Mouse (Mus musculus) neural tube, embryonic 13.5 days (tissue): ENCODE results near the gene Slc37a1. TPM values are rescaled to one million over a fixed set of nuclear protein-coding genes. Genes with fewer than 3 reads are reported as not detected.

Experiments used
- ATAC-seq: fragments of 200-750 bp; cut with Nextera tagmentation; 2 replicates; pipeline ENCODE4 v1.8.0; 2017; ENCODE audit warnings: low read depth, mild to moderate bottlenecking, moderate TSS enrichment, moderate library complexity
- H3K27ac ChIP-seq: fragments of 300-500 bp; sonication (generic); replicated peaks from 2 replicates; pipeline ENCODE4 v1.5.1; 2015; ENCODE audit warnings: moderate library complexity, mild to moderate bottlenecking, inconsistent platforms
- H3K27me3 ChIP-seq: fragments of 300-500 bp; sonication (generic); 2 replicates; pipeline ENCODE4 v1.6.1; 2015; ENCODE audit warnings: mild to moderate bottlenecking, inconsistent platforms
- H3K36me3 ChIP-seq: fragments of 300-500 bp; sonication (generic); 2 replicates; pipeline ENCODE4 v1.6.1; 2015; ENCODE audit warnings: mild to moderate bottlenecking, inconsistent platforms
- H3K4me1 ChIP-seq: fragments of 300-500 bp; sonication (generic); replicated peaks from 2 replicates; pipeline ENCODE4 v1.6.1; 2015; ENCODE audit warnings: inconsistent platforms
- H3K4me2 ChIP-seq: fragments of 300-500 bp; sonication (generic); 2 replicates; pipeline ENCODE4 v1.6.1; 2015; ENCODE audit warnings: inconsistent platforms, mild to moderate bottlenecking, moderate library complexity
- H3K4me3 ChIP-seq: fragments of 300-500 bp; sonication (generic); 2 replicates; pipeline ENCODE4 v1.5.1; 2015; ENCODE audit warnings: mild to moderate bottlenecking, inconsistent platforms
- H3K9ac ChIP-seq: fragments of 300-500 bp; sonication (generic); 2 replicates; pipeline ENCODE4 v1.6.1; 2015; ENCODE audit warnings: moderate library complexity, mild to moderate bottlenecking, inconsistent platforms
- H3K9me3 ChIP-seq: fragments of 300-500 bp; sonication (generic); 2 replicates; pipeline ENCODE4 v1.6.1; 2016; ENCODE audit warnings: inconsistent platforms
- WGBS: fragments of 180-500 bp; shearing (Covaris S2); methylation state at CpG from one replicate; pipeline ENCODE4 v1.1.7; 2015; 5-methylcytosine and 5-hydroxymethylcytosine counted together
- polyA plus RNA-seq: library from polyadenylated mRNA; unstranded; fragments of >200 nt; fragmentation: Nextera tagmentation; extraction: Ambion mirVana; gene quantifications from 2 replicates; pipeline ENCODE4 v1.2.1, GENCODE M21; 2015

Slc37a1 gene
- polyA plus RNA-seq, 1 experiment from 2014 or later, result 13.3 TPM

- no peaks in the 10 kb centered on the region for H3K36me3 ChIP-seq
- H3K4me1 ChIP-seq, result peaks cover 11% of the 10 kb centered on the region
- ATAC-seq, result no peak
- WGBS, result 45% methylated on average over 8 of the region's 8 CpGs
- H3K27ac ChIP-seq, result no peak overlapping the region
- no peak overlapping the region for H3K9ac ChIP-seq
- no peak overlapping the region for H3K4me2 ChIP-seq
- no peak overlapping the region for H3K4me3 ChIP-seq
- no peaks in the 10 kb centered on the region for H3K9me3 ChIP-seq
- H3K27me3 ChIP-seq, result no peaks in the 10 kb centered on the region
Measured at GRCm38 (mm10) chr17:31379863-31380262, 93.3 kb downstream of the Slc37a1 start.

GRCm38 (mm10) chr17:31383320-31383719 lies 96.7 kb downstream of the Slc37a1 start:
- ATAC-seq, result no peak
- no peak overlapping the region for H3K27ac ChIP-seq
- no peak overlapping the region for H3K4me2 ChIP-seq
- H3K27me3 ChIP-seq, result no peaks in the 10 kb centered on the region
- no peak overlapping the region for H3K9ac ChIP-seq
- no peaks in the 10 kb centered on the region for H3K9me3 ChIP-seq
- no peaks in the 10 kb centered on the region for H3K36me3 ChIP-seq
- 79% methylated on average over 6 of the region's 6 CpGs for WGBS
- H3K4me3 ChIP-seq, result no peak overlapping the region
- H3K4me1 ChIP-seq, result peaks cover 37% of the 10 kb centered on the region

- Histone ChIP-seq H3K9ac (peak overlapping the region; percentile 87), H3K4me3 (peak overlapping the region; percentile 87; the same call in 1 of the 2 replicates), H3K27ac (peak overlapping the region; percentile 85), H3K9me3 (no peaks in the 10 kb centered on the region), H3K36me3 (no peaks in the 10 kb centered on the region), H3K4me2 (peak overlapping the region; percentile 88), H3K4me1 (peaks cover 52% of the 10 kb centered on the region), H3K27me3 (no peaks in the 10 kb centered on the region)
- ATAC-seq, result peak; percentile 41
- WGBS, result 8% methylated on average over 8 of the region's 8 CpGs
Measured at GRCm38 (mm10) chr17:31384968-31385627, 98.5 kb downstream of the Slc37a1 start.

- under 1% methylated on average over 35 of the region's 56 CpGs for WGBS
Measured at GRCm38 (mm10) chr17:31385671-31386665, 99.4 kb downstream of the Slc37a1 start, which contains the start of gene Pde9a. Pde9a (plus strand) TSS chr17:31386210.

GRCm38 (mm10) chr17:31386766-31387275 lies 100.2 kb downstream of the Slc37a1 start:
- 0 out of 2 replicates have a peak, but pooled peaks have one; percentile 2 for ATAC-seq
- Histone ChIP-seq H3K36me3 (no peaks in the 10 kb centered on the region), H3K27ac (peak overlapping the region; percentile 85; the same call in 1 of the 2 replicates), H3K4me3 (peak overlapping the region; percentile 87), H3K27me3 (no peaks in the 10 kb centered on the region), H3K9ac (peak overlapping the region; percentile 87), H3K9me3 (no peaks in the 10 kb centered on the region), H3K4me2 (peak overlapping the region; percentile 88), H3K4me1 (peaks cover 56% of the 10 kb centered on the region)
- 13% methylated on average over 7 of the region's 7 CpGs for WGBS

More at GRCm38 (mm10) chr17:31385671-31386665, 99.4 kb downstream of the Slc37a1 start, which contains the start of gene Pde9a:
- Histone ChIP-seq H3K4me1 (peaks cover 52% of the 10 kb centered on the region), H3K27ac (peak within 1 kb of the TSS; percentile 85), H3K36me3 (no peaks in the 10 kb centered on the region), H3K9me3 (no peaks in the 10 kb centered on the region), H3K27me3 (no peaks in the 10 kb centered on the region), H3K9ac (peak within 1 kb of the TSS; percentile 87), H3K4me3 (peak within 1 kb of the TSS; percentile 87), H3K4me2 (peak within 1 kb of the TSS; percentile 88)
- peak; percentile 88 for ATAC-seq

- Histone ChIP-seq H3K27ac (no peak overlapping the region; the same call in 1 of the 2 replicates), H3K9ac (0 out of 2 replicates have a peak overlapping the region, but pooled peaks have one; percentile 18), H3K9me3 (no peaks in the 10 kb centered on the region), H3K4me2 (peak overlapping the region; percentile 88), H3K36me3 (no peaks in the 10 kb centered on the region), H3K4me3 (no peak overlapping the region), H3K27me3 (no peaks in the 10 kb centered on the region), H3K4me1 (peaks cover 53% of the 10 kb centered on the region)
- WGBS, result 86% methylated on average over 3 of the region's 3 CpGs
- no peak for ATAC-seq
Measured at GRCm38 (mm10) chr17:31389432-31390050, 102.9 kb downstream of the Slc37a1 start.

- no peak overlapping the region for H3K9ac ChIP-seq
- H3K9me3 ChIP-seq, result no peaks in the 10 kb centered on the region
- peaks cover 40% of the 10 kb centered on the region for H3K4me1 ChIP-seq
- 65% methylated on average over 3 of the region's 3 CpGs for WGBS
- no peak overlapping the region for H3K4me3 ChIP-seq
- H3K27ac ChIP-seq, result no peak overlapping the region
- peaks cover 3% of the 10 kb centered on the region; the same call in 1 of the 2 replicates for H3K36me3 ChIP-seq
- H3K27me3 ChIP-seq, result no peaks in the 10 kb centered on the region
- no peak for ATAC-seq
- H3K4me2 ChIP-seq, result no peak overlapping the region
Measured at GRCm38 (mm10) chr17:31391462-31391861, 104.9 kb downstream of the Slc37a1 start.

GRCm38 (mm10) chr17:31392041-31392440 lies 105.4 kb downstream of the Slc37a1 start:
- Histone ChIP-seq H3K4me2 (no peak overlapping the region), H3K9ac (no peak overlapping the region), H3K36me3 (peaks cover 9% of the 10 kb centered on the region; the same call in 1 of the 2 replicates), H3K27ac (no peak overlapping the region), H3K9me3 (no peaks in the 10 kb centered on the region), H3K4me1 (peaks cover 34% of the 10 kb centered on the region), H3K27me3 (no peaks in the 10 kb centered on the region), H3K4me3 (no peak overlapping the region)
- WGBS, result 88% methylated on average over 5 of the region's 5 CpGs
- ATAC-seq, result no peak

- Histone ChIP-seq H3K4me2 (no peak overlapping the region), H3K4me3 (no peak overlapping the region), H3K4me1 (peaks cover 17% of the 10 kb centered on the region), H3K27ac (no peak overlapping the region), H3K27me3 (no peaks in the 10 kb centered on the region), H3K36me3 (peaks cover 10% of the 10 kb centered on the region; the same call in 1 of the 2 replicates), H3K9ac (no peak overlapping the region), H3K9me3 (no peaks in the 10 kb centered on the region)
- ATAC-seq, result no peak
- 47% methylated on average over 1 of the region's 2 CpGs for WGBS
Measured at GRCm38 (mm10) chr17:31393811-31394210, 107.2 kb downstream of the Slc37a1 start.

GRCm38 (mm10) chr17:31400294-31400693 lies 113.7 kb downstream of the Slc37a1 start:
- H3K27ac ChIP-seq, result 0 out of 2 replicates have a peak overlapping the region, but pooled peaks have one; percentile 14
- 79% methylated on average over 6 of the region's 6 CpGs for WGBS

More at GRCm38 (mm10) chr17:31400294-31400693, 113.7 kb downstream of the Slc37a1 start:
- no peak overlapping the region for H3K4me3 ChIP-seq
- no peaks in the 10 kb centered on the region for H3K9me3 ChIP-seq
- H3K27me3 ChIP-seq, result no peaks in the 10 kb centered on the region
- H3K4me1 ChIP-seq, result peaks cover 21% of the 10 kb centered on the region
- H3K4me2 ChIP-seq, result no peak overlapping the region
- ATAC-seq, result no peak
- peaks cover 17% of the 10 kb centered on the region; the same call in 1 of the 2 replicates for H3K36me3 ChIP-seq
- H3K9ac ChIP-seq, result no peak overlapping the region
